Mouse (Mus musculus) embryonic facial prominence, embryonic 14.5 days (tissue): Measurements from ENCODE around the gene Zfp157. TPM values are rescaled to one million over a fixed set of nuclear protein-coding genes. Genes with fewer than 3 reads are reported as not detected.

Experiments used
- polyA plus RNA-seq: library from polyadenylated mRNA; unstranded; fragments of >200 nt; fragmentation: Nextera tagmentation; extraction: Ambion mirVana; gene quantifications from 2 replicates; pipeline ENCODE4 v1.2.1, GENCODE M21; 2014

Zfp157 gene
- polyA plus RNA-seq, 1 experiment from 2014 or later, result 27.2 TPM

Other genes with a start within 250 kb of the Zfp157 start
- 7.4 and 7.5 TPM in 2 replicates for gene Mblac1, start 247.2 kb upstream of the Zfp157 start, polyA plus RNA-seq
- gene Nxpe5, start 215.6 kb upstream of the Zfp157 start, polyA plus RNA-seq, result not detected in 2 replicates
- 71.7 and 73.2 TPM in 2 replicates for gene Lamtor4, start 186.0 kb upstream of the Zfp157 start, polyA plus RNA-seq
- 5.6 and 5.8 TPM in 2 replicates for gene BC037034, start 177.4 kb upstream of the Zfp157 start, polyA plus RNA-seq
- gene Gal3st4, start 168.6 kb upstream of the Zfp157 start, polyA plus RNA-seq, result 2.5 and 3.5 TPM in 2 replicates
- 0.09 and 0.10 TPM in 2 replicates for gene Gm43720, start 161.5 kb upstream of the Zfp157 start, polyA plus RNA-seq
- 3.9 and 4.5 TPM in 2 replicates for gene Gpc2, start 161.5 kb upstream of the Zfp157 start, polyA plus RNA-seq
- gene Stag3, start 161.2 kb upstream of the Zfp157 start, polyA plus RNA-seq, result 4.1 and 6.2 TPM in 2 replicates
- not detected in 2 replicates for gene Pvrig, start 99.5 kb upstream of the Zfp157 start, polyA plus RNA-seq
- not detected in 2 replicates for gene 1700123K08Rik, start 123.2 kb downstream of the Zfp157 start, polyA plus RNA-seq
- 70.0 and 70.1 TPM in 2 replicates for gene Zfp68, start 178.3 kb downstream of the Zfp157 start, polyA plus RNA-seq
- 9.4 and 11.1 TPM in 2 replicates for gene A430033K04Rik, start 181.4 kb downstream of the Zfp157 start, polyA plus RNA-seq